Mouse (Mus musculus): ENCODE measurements around the gene Olfr1039. TPM values are rescaled to one million over a fixed set of nuclear protein-coding genes. Genes with fewer than 3 reads are reported as not detected.
"Not testable (repeated sequence)": the region's sequence is repeated elsewhere in the genome, so short reads cannot be mapped to it uniquely, and the experiment has no call there.

Olfr1039 gene
- not detected in 2 replicates for polyA plus RNA-seq (2015; fragmentation: Nextera tagmentation; extraction: Ambion mirVana)

DNA sequence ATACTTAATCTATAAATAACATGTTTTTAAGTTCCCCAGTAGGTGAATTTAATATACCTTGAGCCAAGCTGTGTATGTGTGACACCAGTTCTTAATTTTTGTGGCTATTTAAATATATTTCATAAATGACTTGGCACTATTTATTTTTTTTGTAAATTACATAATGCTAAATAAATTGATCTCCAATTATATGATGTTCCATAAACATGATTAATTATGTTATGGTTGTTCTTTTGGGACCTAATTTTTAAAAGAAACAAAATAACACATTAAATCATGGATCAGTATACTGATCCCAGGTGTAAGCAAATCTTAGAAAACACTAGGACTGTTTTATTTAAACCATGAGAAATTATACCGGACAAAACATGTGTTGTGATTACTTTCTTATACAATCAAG is at the start of gene Olfr1039:
TSS of gene Olfr1039 (minus strand) at position 101 of the 400 bp plus-strand sequence.
- Histone ChIP-seq H3K4me1 (no peaks in the 10 kb centered on the region), H3K4me2 (replicated peaks) (no peak within 1 kb of the TSS), H3K4me3 (no peak within 1 kb of the TSS), H3K27ac (replicated peaks) (no peak within 1 kb of the TSS), H3K9me3 (no peaks in the 10 kb centered on the region), H3K27me3 (no peaks in the 10 kb centered on the region), H3K9ac (replicated peaks) (no peak within 1 kb of the TSS), H3K36me3 (no peaks in the 10 kb centered on the region)
- ATAC-seq (replicated peaks): no peak
- 94% methylated on average over 1 of the region's 1 CpGs for WGBS

DNA sequence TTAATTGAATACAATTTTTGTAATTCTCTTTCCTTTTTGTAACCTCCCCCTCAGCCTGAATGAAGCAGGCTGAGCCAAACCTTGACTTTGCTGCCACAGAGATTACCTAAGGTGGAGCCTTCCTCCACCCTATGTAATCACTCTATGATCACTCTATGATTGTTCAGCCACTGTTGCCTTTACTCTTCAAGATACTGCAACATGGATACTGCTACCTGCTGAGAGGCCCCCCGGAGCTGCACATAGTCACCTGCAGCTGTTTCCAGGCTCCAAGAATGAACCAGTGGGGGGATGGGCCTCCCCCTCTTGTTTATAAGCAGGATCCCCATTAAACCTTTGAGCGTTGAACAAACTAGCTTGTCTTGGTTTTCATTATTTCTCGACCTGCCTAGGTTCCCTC is 44.2 kb upstream of the Olfr1039 start:
- WGBS: 80% methylated on average over 3 of the region's 3 CpGs
- H3K9me3 ChIP-seq: no peaks in the 10 kb centered on the region
- no peak overlapping the region for H3K4me2 ChIP-seq (replicated peaks)
- no peak for ATAC-seq (replicated peaks)
- no peak overlapping the region for H3K27ac ChIP-seq (replicated peaks)
- H3K27me3 ChIP-seq: no peaks in the 10 kb centered on the region
- no peak overlapping the region for H3K4me3 ChIP-seq
- H3K36me3 ChIP-seq: no peaks in the 10 kb centered on the region
- H3K9ac ChIP-seq (replicated peaks): no peak overlapping the region
- no peaks in the 10 kb centered on the region for H3K4me1 ChIP-seq

DNA sequence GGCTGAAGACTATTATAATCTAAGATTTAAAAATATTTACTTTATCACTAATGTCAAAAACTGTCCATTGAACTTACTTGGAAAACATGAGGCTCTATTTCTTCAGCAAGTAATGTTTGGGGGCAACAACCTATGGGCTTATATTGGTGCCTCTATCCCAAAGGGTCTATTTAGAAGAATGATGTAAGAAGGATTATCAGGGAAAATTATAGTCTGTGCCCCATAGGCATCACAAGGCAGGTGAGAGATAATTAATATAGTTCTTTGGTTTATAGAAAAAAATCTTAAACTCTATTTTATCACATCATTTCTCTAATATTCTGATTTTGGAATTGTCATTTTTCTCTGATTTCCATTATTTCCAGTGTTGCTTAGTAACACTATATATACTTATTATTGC is 42.0 kb upstream of the Olfr1039 start, which contains the start of gene Olfr1044:
TSS of gene Olfr1044 (minus strand) at position 101 of the 400 bp plus-strand sequence.
- Histone ChIP-seq H3K9ac (replicated peaks) (no peak within 1 kb of the TSS), H3K9me3 (no peaks in the 10 kb centered on the region), H3K36me3 (no peaks in the 10 kb centered on the region), H3K4me2 (replicated peaks) (no peak within 1 kb of the TSS), H3K27me3 (no peaks in the 10 kb centered on the region), H3K4me1 (no peaks in the 10 kb centered on the region), H3K27ac (replicated peaks) (no peak within 1 kb of the TSS), H3K4me3 (no peak within 1 kb of the TSS)
- ATAC-seq (replicated peaks): no peak

DNA sequence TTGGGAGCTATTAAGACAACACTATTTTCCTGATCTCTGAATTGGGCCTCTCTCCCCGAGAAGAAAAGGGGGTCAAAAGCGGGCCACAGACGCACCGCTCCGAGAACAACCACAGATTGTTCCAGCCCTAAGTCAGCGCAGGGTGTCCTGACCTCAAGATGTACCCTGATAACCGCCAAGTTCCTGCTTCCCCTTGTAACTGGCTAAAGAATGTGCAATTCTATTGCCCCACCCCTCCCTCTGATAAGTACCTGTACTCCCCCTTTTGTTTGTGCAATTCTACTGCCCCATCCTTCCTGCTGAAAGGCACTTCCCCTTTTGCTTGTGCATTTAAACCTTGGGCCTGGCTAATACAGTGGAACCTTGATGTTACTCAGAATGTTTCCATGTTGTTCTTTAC is 39.7 kb upstream of the Olfr1039 start:
- H3K27ac ChIP-seq (replicated peaks); H3K4me3 ChIP-seq; H3K36me3 ChIP-seq; H3K4me2 ChIP-seq (replicated peaks); H3K9ac ChIP-seq (replicated peaks); H3K9me3 ChIP-seq; H3K27me3 ChIP-seq; ATAC-seq (replicated peaks); H3K4me1 ChIP-seq: not testable (repeated sequence)
- WGBS: 88% methylated on average over 7 of the region's 7 CpGs

DNA sequence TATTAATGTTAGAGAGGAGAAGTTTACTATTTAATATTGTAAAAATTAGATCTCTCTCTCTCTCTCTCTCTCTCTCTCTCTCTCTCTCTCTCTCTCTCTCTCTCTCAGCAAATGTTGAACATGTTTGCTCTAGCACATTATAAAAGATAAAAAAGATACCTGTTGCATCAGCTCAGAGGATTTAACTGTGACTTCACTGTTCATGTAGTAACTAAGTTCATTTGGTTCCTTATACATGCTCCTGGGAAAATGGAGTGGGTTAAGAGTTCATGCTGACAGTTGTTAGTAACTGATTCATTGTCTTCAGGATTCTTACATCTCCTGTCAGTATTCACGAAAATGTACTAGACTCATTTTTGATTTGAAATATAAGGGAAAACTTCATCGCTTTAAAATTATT is 31.7 kb upstream of the Olfr1039 start, which contains the start of gene Olfr1043:
TSS of gene Olfr1043 (minus strand) at position 101 of the 400 bp plus-strand sequence.
- no peaks in the 10 kb centered on the region for H3K9me3 ChIP-seq
- H3K4me3 ChIP-seq: no peak within 1 kb of the TSS
- WGBS: 90% methylated on average over 2 of the region's 2 CpGs
- no peak within 1 kb of the TSS for H3K27ac ChIP-seq (replicated peaks)
- H3K9ac ChIP-seq (replicated peaks): no peak within 1 kb of the TSS
- no peak for ATAC-seq (replicated peaks)
- H3K27me3 ChIP-seq: no peaks in the 10 kb centered on the region
- H3K4me2 ChIP-seq (replicated peaks): no peak within 1 kb of the TSS
- H3K4me1 ChIP-seq: no peaks in the 10 kb centered on the region
- no peaks in the 10 kb centered on the region for H3K36me3 ChIP-seq

DNA sequence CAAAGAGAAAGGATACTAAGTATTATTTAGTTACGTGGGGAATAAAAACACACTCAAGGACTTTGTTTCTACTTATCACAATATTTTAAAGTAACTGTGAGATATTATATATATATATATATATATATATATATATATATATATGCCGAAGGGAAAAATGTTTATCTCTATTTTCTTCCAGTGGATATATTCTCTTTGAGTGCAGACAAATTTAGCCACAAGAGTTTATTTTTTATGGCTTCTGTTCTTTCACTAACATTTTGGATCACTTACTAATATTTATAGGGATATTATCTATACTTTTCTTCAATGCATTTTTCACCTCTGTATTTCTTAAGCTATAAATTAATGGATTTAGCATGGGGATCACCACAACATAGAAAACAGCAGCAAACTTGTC is 26.0 kb upstream of the Olfr1039 start, which contains the start of gene Olfr1042:
TSS of gene Olfr1042 (minus strand) at position 101 of the 400 bp plus-strand sequence.
- no peak within 1 kb of the TSS for H3K4me2 ChIP-seq (replicated peaks)
- ATAC-seq (replicated peaks): no peak
- 83% methylated on average over 2 of the region's 2 CpGs for WGBS
- H3K9ac ChIP-seq (replicated peaks): no peak within 1 kb of the TSS
- H3K36me3 ChIP-seq: no peaks in the 10 kb centered on the region
- no peak within 1 kb of the TSS for H3K27ac ChIP-seq (replicated peaks)
- H3K27me3 ChIP-seq: no peaks in the 10 kb centered on the region
- H3K4me1 ChIP-seq: no peaks in the 10 kb centered on the region
- H3K9me3 ChIP-seq: no peaks in the 10 kb centered on the region
- no peak within 1 kb of the TSS for H3K4me3 ChIP-seq

DNA sequence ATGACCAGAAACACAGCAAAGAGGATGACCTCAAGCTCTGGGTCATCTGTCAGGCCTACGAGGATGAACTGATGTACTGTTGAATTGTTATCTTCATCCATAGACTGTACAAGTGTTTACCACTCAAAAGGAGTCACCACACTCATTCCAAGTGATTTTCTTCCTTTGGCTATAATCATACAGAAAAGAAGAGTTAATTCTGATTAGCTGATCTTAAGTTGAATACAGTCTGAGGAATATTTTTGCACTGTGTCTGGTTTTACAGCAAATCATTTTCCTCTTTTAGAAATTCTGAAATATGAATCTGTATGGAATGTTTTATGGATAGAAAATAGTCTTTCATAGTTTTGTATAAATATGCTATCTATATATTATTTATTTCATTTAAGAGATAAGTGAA is 10.9 kb upstream of the Olfr1039 start, which contains the start of gene Olfr1040:
TSS of gene Olfr1040 (minus strand) at position 101 of the 400 bp plus-strand sequence.
- H3K27ac ChIP-seq (replicated peaks): no peak within 1 kb of the TSS
- no peak within 1 kb of the TSS for H3K4me2 ChIP-seq (replicated peaks)
- H3K36me3 ChIP-seq: no peaks in the 10 kb centered on the region
- H3K9ac ChIP-seq (replicated peaks): no peak within 1 kb of the TSS
- 89% methylated on average over 1 of the region's 1 CpGs for WGBS
- H3K4me3 ChIP-seq: no peak within 1 kb of the TSS
- H3K4me1 ChIP-seq: no peaks in the 10 kb centered on the region
- H3K9me3 ChIP-seq: no peaks in the 10 kb centered on the region
- H3K27me3 ChIP-seq: no peaks in the 10 kb centered on the region
- ATAC-seq (replicated peaks): no peak

DNA sequence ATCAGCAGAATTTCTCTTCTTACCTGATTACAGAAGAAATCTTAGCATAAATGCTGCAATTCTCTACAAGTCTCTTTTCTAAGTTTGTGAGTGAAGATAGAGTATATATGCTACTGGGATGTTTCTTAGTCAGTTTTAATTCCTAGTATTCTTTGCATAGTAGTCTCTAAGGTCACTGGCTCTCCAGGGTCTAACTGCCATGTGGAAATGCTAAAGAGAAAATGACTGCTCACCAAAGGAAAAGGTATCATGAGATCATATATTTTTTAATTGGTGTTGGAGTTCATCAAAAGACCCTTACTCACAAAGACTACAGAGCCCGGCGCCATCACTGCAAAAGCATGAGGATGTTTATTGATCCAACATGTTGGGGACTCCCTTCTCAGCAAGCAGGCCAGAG is 48.4 kb downstream of the Olfr1039 start, which contains the start of gene Olfr1037:
TSS of gene Olfr1037 (minus strand) at position 101 of the 400 bp plus-strand sequence.
- Histone ChIP-seq H3K9me3 (no peaks in the 10 kb centered on the region), H3K4me3 (no peak within 1 kb of the TSS), H3K4me1 (no peaks in the 10 kb centered on the region), H3K4me2 (replicated peaks) (no peak within 1 kb of the TSS), H3K9ac (replicated peaks) (no peak within 1 kb of the TSS), H3K27ac (replicated peaks) (no peak within 1 kb of the TSS), H3K36me3 (no peaks in the 10 kb centered on the region), H3K27me3 (no peaks in the 10 kb centered on the region)
- ATAC-seq (replicated peaks): no peak
- WGBS: 95% methylated on average over 2 of the region's 2 CpGs

DNA sequence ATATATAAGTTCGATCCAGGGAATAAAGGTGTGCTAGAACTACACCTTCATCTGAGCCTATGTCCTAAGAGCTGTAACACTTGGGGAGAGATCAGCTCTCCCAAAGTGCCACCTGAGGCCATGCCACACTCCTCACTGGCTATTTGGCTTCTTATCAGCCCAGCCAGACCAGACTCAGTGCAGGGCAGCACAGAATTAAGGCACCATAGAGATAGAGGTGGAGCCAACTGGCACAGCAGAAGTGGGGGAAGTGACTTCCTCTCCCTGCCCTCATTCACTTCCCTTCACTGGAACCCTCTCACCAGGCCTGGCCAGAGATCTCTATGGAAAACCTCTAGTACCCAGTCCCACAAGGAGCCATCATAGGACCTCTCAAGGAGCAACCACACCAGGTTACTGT is 55.2 kb downstream of the Olfr1039 start:
- not testable (repeated sequence) for H3K9ac ChIP-seq (replicated peaks); H3K4me1 ChIP-seq; H3K27ac ChIP-seq (replicated peaks); H3K27me3 ChIP-seq; H3K36me3 ChIP-seq; H3K4me2 ChIP-seq (replicated peaks); ATAC-seq (replicated peaks); H3K4me3 ChIP-seq; H3K9me3 ChIP-seq
- WGBS: 93% methylated on average over 1 of the region's 1 CpGs

Other genes with a start within 250 kb of the Olfr1039 start
- not detected in 2 replicates for gene Olfr1024, start 230.9 kb downstream of the Olfr1039 start, polyA plus RNA-seq (2015; fragmentation: Nextera tagmentation; extraction: Ambion mirVana)
- gene Olfr1025-ps1, start 220.7 kb downstream of the Olfr1039 start, polyA plus RNA-seq (2015; fragmentation: Nextera tagmentation; extraction: Ambion mirVana): not detected in 2 replicates
- gene Olfr1026, start 214.4 kb downstream of the Olfr1039 start, polyA plus RNA-seq (2015; fragmentation: Nextera tagmentation; extraction: Ambion mirVana): not detected in 2 replicates
- not detected in 2 replicates for gene Olfr1028, start 185.5 kb downstream of the Olfr1039 start, polyA plus RNA-seq (2015; fragmentation: Nextera tagmentation; extraction: Ambion mirVana)
- not detected in 2 replicates for gene Olfr1029, start 162.0 kb downstream of the Olfr1039 start, polyA plus RNA-seq (2015; fragmentation: Nextera tagmentation; extraction: Ambion mirVana)
- gene Olfr1030, start 156.7 kb downstream of the Olfr1039 start, polyA plus RNA-seq (2015; fragmentation: Nextera tagmentation; extraction: Ambion mirVana): not detected in 2 replicates
- gene Olfr1031, start 145.6 kb downstream of the Olfr1039 start, polyA plus RNA-seq (2015; fragmentation: Nextera tagmentation; extraction: Ambion mirVana): not detected in 2 replicates
- gene Olfr1032, start 130.4 kb downstream of the Olfr1039 start, polyA plus RNA-seq (2015; fragmentation: Nextera tagmentation; extraction: Ambion mirVana): not detected in 2 replicates
- gene Olfr1033, start 115.3 kb downstream of the Olfr1039 start, polyA plus RNA-seq (2015; fragmentation: Nextera tagmentation; extraction: Ambion mirVana): not detected in 2 replicates
- not detected in 2 replicates for gene Olfr1034, start 90.1 kb downstream of the Olfr1039 start, polyA plus RNA-seq (2015; fragmentation: Nextera tagmentation; extraction: Ambion mirVana)
- gene Olfr1036, start 61.9 kb downstream of the Olfr1039 start, polyA plus RNA-seq (2015; fragmentation: Nextera tagmentation; extraction: Ambion mirVana): not detected in 2 replicates
- not detected in 2 replicates for gene Olfr1037, start 48.5 kb downstream of the Olfr1039 start, polyA plus RNA-seq (2015; fragmentation: Nextera tagmentation; extraction: Ambion mirVana)
- not detected in 2 replicates for gene Olfr1040, start 10.8 kb upstream of the Olfr1039 start, polyA plus RNA-seq (2015; fragmentation: Nextera tagmentation; extraction: Ambion mirVana)
- not detected in 2 replicates for gene Olfr1042, start 25.9 kb upstream of the Olfr1039 start, polyA plus RNA-seq (2015; fragmentation: Nextera tagmentation; extraction: Ambion mirVana)
- not detected in 2 replicates for gene Olfr1043, start 31.6 kb upstream of the Olfr1039 start, polyA plus RNA-seq (2015; fragmentation: Nextera tagmentation; extraction: Ambion mirVana)
- not detected in 2 replicates for gene Olfr1044, start 41.9 kb upstream of the Olfr1039 start, polyA plus RNA-seq (2015; fragmentation: Nextera tagmentation; extraction: Ambion mirVana)
- not detected in 2 replicates for gene Olfr52, start 49.8 kb upstream of the Olfr1039 start, polyA plus RNA-seq (2015; fragmentation: Nextera tagmentation; extraction: Ambion mirVana)
- not detected in 2 replicates for gene Olfr1045, start 67.1 kb upstream of the Olfr1039 start, polyA plus RNA-seq (2015; fragmentation: Nextera tagmentation; extraction: Ambion mirVana)
- not detected in 2 replicates for gene Olfr1046, start 83.4 kb upstream of the Olfr1039 start, polyA plus RNA-seq (2015; fragmentation: Nextera tagmentation; extraction: Ambion mirVana)
- gene Olfr1047, start 95.5 kb upstream of the Olfr1039 start, polyA plus RNA-seq (2015; fragmentation: Nextera tagmentation; extraction: Ambion mirVana): not detected in 2 replicates
- not detected in 2 replicates for gene Olfr1048, start 104.4 kb upstream of the Olfr1039 start, polyA plus RNA-seq (2015; fragmentation: Nextera tagmentation; extraction: Ambion mirVana)
- gene Olfr1049, start 122.4 kb upstream of the Olfr1039 start, polyA plus RNA-seq (2015; fragmentation: Nextera tagmentation; extraction: Ambion mirVana): not detected in 2 replicates
- gene Olfr1051, start 143.2 kb upstream of the Olfr1039 start, polyA plus RNA-seq (2015; fragmentation: Nextera tagmentation; extraction: Ambion mirVana): not detected in 2 replicates
- gene Olfr1052, start 156.5 kb upstream of the Olfr1039 start, polyA plus RNA-seq (2015; fragmentation: Nextera tagmentation; extraction: Ambion mirVana): not detected in 2 replicates
- gene Olfr1053, start 179.4 kb upstream of the Olfr1039 start, polyA plus RNA-seq (2015; fragmentation: Nextera tagmentation; extraction: Ambion mirVana): not detected in 2 replicates
- gene Olfr1054, start 199.5 kb upstream of the Olfr1039 start, polyA plus RNA-seq (2015; fragmentation: Nextera tagmentation; extraction: Ambion mirVana): not detected in 2 replicates
- not detected in 2 replicates for gene Olfr1055, start 214.4 kb upstream of the Olfr1039 start, polyA plus RNA-seq (2015; fragmentation: Nextera tagmentation; extraction: Ambion mirVana)
- gene Olfr1056, start 226.5 kb upstream of the Olfr1039 start, polyA plus RNA-seq (2015; fragmentation: Nextera tagmentation; extraction: Ambion mirVana): not detected in 2 replicates
- gene Olfr1057, start 242.5 kb upstream of the Olfr1039 start, polyA plus RNA-seq (2015; fragmentation: Nextera tagmentation; extraction: Ambion mirVana): not detected in 2 replicates

All from forebrain, embryonic 15.5 days (tissue).